Mouse (Mus musculus): ENCODE measurements at regions not wholly inside any gene's neighbourhood (a gene's known extent, or its start where the extent isn't known, plus 50 kb on each side); places are given as distances from the start of the nearest gene placed in this dataset.

DNA sequence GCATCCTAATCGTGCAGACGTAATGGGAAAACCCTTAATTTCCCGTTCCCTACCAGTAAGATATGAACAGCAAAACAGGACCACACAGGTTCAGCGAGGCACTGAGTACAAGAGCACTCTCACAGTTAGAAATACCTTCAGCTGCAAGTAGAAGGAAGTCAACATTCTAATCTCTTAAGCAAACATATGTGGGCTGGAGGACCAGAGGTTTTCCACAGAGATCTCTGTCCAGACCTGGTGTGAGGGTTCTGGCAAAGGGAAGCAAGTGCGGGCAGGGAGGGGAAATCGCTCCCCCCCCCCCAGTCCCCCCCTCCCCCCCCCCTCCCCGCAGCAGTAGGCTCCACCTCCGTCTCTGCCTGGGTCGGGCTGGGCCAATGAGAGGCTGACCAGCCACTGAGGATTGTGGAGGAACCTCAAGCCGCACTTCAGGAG lies 108.6 kb upstream of the Man2a1 start:
- intact Hi-C loops (cut with DNase I): no loop called here
- no peak for DNase-seq (ENCODE audit: low spot score in 2 of 2)

- intact Hi-C loops (cut with DNase I): no loop called here
- no peak for DNase-seq (ENCODE audit: low spot score in 2 of 2)
These were observed 107.8 kb upstream of the Man2a1 start for GRCm38 (mm10) chr17:64492614-64493269.

DNA sequence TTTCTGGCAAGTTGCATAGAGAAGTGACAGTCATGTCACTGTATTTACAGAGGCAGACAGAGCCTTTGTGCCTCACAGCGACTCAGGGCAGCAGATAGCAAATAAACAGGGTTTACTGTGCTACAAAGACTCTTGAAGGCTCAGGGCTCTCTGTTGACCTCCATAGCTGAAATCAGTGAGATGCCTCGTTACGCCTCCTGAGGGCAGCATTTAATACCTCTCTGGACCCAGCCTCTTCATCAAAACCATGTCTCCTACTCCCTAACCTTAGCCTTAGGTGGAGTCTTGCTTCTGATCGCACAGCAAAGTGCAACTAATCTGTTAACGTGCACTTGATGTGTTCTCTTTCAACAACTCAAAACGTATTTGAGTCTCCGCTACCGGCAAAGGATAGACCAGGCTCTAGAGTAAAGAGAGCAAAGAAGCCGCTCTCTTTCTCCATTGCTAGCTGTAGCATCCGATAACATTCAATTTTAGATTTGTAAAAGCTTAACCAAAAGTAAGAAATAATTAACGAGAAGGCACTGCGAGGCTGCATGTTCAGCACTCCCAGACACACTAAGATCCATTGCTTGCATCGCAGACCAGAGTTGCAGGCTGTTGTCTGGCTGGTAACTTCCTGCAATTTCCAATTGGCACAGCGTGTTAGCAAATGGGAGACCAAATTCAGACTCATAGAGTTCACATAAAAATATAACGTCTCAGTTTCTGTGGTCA lies 101.1 kb upstream of the Man2a1 start:
- intact Hi-C loops (cut with DNase I): no loop called here
- DNase-seq (ENCODE audit: low spot score in 2 of 2): no peak

GRCm38 (mm10) chr17:64502376-64502775 lies 98.2 kb upstream of the Man2a1 start:
- intact Hi-C loops (cut with DNase I): no loop called here
- no peak for DNase-seq (ENCODE audit: low spot score in 2 of 2)

GRCm38 (mm10) chr17:64505956-64506355 lies 94.6 kb upstream of the Man2a1 start:
- intact Hi-C loops (cut with DNase I): no loop called here
- no peak for DNase-seq (ENCODE audit: low spot score in 2 of 2)

DNA sequence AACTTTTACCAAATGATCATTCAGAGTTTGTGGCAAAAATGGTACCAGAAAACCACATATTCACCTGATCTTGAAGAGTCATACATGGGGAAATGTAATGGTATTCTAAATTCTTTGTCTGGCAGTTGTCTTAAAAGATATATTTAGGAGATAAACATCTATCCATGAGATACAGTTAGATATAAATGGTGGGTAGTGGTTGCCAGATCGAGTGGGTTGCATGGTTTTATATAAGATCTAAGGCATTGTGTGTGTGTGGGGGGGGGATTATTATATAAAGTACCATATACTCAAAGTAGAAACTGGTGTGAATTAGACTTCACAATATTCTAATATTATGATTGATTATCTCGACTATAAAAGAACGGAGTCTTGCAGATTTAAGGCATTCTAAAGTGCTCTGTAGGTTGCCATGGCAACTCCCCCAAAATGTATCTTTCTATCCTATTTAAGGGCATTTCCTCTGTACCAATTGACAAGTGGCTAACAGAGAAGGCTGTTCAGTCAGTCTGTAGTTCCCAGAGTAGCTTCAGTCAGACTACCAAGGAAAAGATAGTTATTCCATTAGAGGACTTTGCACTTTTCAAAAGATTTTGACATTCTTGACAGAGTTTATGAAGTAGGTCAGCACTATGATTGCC lies 89.3 kb upstream of the Man2a1 start:
- peak; percentile 54 to 65 for DNase-seq (ENCODE audit: low spot score in 2 of 2)
- intact Hi-C loops (cut with DNase I): no loop called here

GRCm38 (mm10) chr17:64522213-64522612 lies 78.3 kb upstream of the Man2a1 start:
- DNase-seq (ENCODE audit: low spot score in 2 of 2): no peak
- intact Hi-C loops (cut with DNase I): no loop called here

GRCm38 (mm10) chr17:64523899-64524298 lies 76.6 kb upstream of the Man2a1 start:
- DNase-seq (ENCODE audit: low spot score in 2 of 2): no peak
- intact Hi-C loops (cut with DNase I): no loop called here

DNA sequence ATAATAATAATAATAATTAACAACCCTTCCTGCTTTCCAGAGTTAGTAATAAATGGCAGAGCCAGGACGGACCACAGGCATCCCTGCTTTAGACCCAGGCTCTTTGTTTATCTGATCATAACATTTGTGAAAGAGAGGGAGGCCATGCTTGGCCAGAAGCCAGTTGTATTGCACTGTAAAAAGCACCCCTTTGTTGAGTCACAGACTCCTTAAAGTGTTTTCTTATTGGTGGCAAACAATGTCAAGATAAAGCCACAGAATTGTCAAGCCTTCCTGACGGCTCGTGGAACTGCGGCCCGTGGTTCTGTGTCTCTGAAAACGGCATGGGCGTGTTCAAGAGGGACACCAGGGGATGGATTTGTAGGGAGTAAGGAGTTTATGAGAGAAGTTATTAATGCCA lies 72.7 kb upstream of the Man2a1 start:
- no peak for DNase-seq (ENCODE audit: low spot score in 2 of 2)
- intact Hi-C loops (cut with DNase I): no loop called here

- no peak for DNase-seq (ENCODE audit: low spot score in 2 of 2)
- intact Hi-C loops (cut with DNase I): no loop called here
These were observed 72.1 kb upstream of the Man2a1 start for GRCm38 (mm10) chr17:64528476-64528875.

DNA sequence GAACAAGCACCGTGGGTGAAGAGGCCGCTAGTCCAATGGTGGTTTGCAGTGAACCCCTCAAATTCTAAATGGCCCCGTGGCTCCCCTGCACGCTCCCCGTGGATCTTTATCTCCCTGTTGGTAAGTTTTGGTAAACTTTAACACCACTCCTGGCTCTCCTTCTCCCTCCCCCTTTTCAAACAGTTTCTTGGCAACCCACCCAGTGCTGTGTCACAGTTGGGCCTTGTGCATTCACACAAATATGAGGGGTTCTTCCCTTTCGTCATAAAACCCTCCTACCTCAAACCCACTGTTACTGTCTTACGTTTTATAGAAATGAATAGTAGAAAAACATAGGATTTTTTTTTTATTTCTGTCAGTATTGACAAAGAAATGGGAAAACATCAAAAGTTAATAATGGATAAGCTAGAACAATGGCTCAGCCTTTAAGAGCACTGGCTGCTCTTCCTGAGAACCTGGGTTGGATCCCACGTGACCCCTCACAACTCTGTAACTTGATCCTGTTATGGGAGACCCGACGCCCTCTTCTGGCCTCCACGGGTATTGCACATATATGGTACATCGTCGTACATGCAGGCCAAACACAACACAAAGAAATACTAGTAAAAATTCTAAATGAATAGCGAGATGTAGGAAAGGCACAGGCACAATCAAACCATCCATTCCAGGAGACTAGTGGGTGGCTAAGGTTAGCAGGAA lies 71.1 kb upstream of the Man2a1 start:
- intact Hi-C loops (cut with DNase I): no loop called here
- DNase-seq (ENCODE audit: low spot score in 2 of 2): no peak

DNA sequence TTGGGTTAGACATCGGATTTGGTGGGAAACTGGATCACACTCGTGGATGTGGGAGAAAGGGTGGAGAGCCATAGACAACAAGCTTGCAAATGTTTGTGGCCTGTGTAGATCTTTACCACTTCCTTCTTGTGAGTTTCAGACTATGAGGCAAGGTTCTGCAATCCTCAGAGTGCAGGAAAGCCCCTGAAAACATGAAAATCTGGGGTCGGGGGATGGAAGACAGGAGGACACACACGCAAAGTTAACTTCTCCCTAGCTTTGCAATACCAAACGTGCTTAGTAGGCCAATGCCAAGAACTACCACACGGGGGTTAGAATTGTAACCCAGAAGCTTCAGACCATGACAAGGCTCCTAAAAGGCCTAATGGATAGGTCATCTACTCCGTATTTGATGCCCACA lies 69.4 kb upstream of the Man2a1 start:
- DNase-seq (ENCODE audit: low spot score in 2 of 2): no peak

GRCm38 (mm10) chr17:64534323-64534722 lies 66.2 kb upstream of the Man2a1 start:
- intact Hi-C loops (cut with DNase I): no loop called here
- DNase-seq (ENCODE audit: low spot score in 2 of 2): no peak

More for the DNA sequence above, 69.4 kb upstream of the Man2a1 start:
- intact Hi-C loops (cut with DNase I): no loop called here

- no peak for DNase-seq (ENCODE audit: low spot score in 2 of 2)
- intact Hi-C loops (cut with DNase I): no loop called here
These were observed 62.0 kb upstream of the Man2a1 start for GRCm38 (mm10) chr17:64538520-64538953.

DNA sequence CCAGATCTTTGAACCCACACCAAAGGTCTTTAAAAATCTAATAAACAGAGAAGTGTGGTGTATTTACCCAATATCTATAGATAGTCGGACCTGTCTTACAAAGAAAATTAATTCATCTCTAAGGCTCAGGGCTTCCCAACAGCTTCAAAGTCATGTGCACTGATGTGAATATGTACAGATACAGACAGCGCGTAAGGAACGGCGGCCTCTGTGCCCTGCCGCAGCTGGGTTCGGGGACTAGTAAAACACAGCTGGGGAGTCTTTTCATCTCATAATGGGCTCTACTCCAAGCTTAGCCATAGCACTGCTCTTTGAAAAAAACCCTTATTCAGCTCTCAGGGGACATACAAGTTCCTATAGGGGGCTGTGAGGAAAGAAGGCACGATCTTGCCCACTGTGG lies 60.1 kb upstream of the Man2a1 start:
- intact Hi-C loops (cut with DNase I): no loop called here

DNA sequence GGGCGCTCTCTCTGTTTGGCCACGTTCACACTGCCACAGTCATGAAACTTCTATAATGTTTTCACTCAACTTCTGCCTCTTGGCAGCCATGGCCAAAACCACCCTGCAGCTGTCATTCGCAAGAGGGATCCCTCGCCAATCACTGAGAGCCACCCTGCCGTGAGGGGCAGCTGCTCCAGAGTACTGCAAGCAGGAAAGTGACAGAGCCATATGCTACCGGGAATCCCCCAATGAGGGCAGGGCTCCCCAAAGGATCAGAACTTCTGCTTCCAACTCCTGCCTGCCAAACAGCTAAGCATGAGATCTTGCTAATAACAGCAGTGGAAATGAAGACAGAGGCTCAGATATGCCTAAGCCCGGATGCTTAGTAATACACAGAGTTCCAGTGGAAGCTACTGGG lies 52.0 kb upstream of the Man2a1 start:
- no peak for DNase-seq (ENCODE audit: low spot score in 2 of 2)
- intact Hi-C loops (cut with DNase I): no loop called here

More for the DNA sequence above, 60.1 kb upstream of the Man2a1 start:
- no peak for DNase-seq (ENCODE audit: low spot score in 2 of 2)

DNA sequence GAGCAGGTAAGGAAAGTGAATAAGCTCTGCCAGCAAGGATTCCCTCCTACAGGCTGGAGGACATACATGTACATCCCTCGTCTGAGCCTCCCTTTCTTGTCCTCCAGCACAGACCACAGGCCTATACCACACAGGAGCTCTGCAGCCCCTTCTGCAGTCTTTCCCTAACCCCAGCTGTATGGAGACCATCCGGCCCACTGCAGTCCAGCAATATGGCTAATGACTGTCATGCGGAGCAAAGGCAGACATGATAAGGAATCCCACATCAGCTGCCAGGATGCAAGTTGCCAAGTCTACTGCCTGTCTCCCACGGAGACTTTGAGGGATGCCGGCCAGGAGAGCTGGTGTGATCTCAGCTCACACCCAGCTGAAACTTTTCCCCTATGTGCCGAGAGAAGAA lies 50.5 kb upstream of the Man2a1 start:
- DNase-seq (ENCODE audit: low spot score in 2 of 2): no peak
- intact Hi-C loops (cut with DNase I): no loop called here
